Mouse (Mus musculus) bone marrow macrophage, adult 2 months (primary cell): ENCODE data around the gene 4930516K23Rik. TPM values are rescaled to one million over a fixed set of nuclear protein-coding genes. Genes with fewer than 3 reads are reported as not detected.

Source experiments
- H3K27ac ChIP-seq: 2 replicates; pipeline ENCODE4 v1.5.1; 2012; ENCODE audit warnings: low read depth, low read length; ENCODE audit not compliant: insufficient read depth
- H3K4me1 ChIP-seq: 2 replicates; pipeline ENCODE4 v1.6.1; 2012; ENCODE audit warnings: low read length; ENCODE audit not compliant: control insufficient read depth, insufficient read depth
- H3K4me3 ChIP-seq: 2 replicates; pipeline ENCODE4 v1.5.1; 2012; ENCODE audit warnings: mild to moderate bottlenecking, low read length, moderate library complexity; ENCODE audit not compliant: insufficient read depth
- CTCF ChIP-seq: IDR thresholded peaks from 2 replicates; pipeline ENCODE4 v1.5.1; 2012; ENCODE audit warnings: low read depth, mild to moderate bottlenecking, low read length, moderate library complexity
- POLR2A ChIP-seq: IDR thresholded peaks from 2 replicates; pipeline ENCODE4 v1.6.1; 2012; ENCODE audit warnings: mild to moderate bottlenecking, low read depth, low read length, borderline replicate concordance
- polyA plus RNA-seq: library from polyadenylated mRNA; stranded (reverse); fragments of >200 nt; gene quantifications from 2 replicates; pipeline ENCODE4 v1.2.4, GENCODE M21; 2012; ENCODE audit not compliant: missing spikeins, insufficient read depth, insufficient read length

4930516K23Rik gene
- not detected in 2 replicates for polyA plus RNA-seq

DNA sequence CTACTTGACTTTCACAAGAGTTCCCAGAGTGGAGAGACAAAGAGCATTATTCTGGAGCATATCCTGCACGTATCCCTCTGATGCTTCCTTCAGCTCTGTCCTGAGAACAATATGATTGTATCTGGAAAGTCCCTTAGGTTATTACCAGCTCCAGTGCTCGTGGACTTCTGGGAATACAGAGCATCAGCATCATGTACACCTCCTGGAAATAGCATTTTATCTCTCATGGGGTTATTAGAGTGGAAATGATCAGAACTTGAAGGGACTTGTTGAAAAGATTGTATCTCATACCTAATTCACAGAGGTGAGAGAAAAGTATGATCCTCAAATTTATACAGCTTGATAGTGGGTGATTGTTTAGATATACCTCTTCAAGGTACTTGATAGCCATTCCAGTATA, at the start of gene 4930516K23Rik:
TSS of gene 4930516K23Rik (minus strand) at position 101 of the 400 bp plus-strand sequence.
- no peak within 1 kb of the TSS for H3K27ac ChIP-seq
- TF ChIP-seq POLR2A, result no peak
- TF ChIP-seq CTCF, result no peak

DNA sequence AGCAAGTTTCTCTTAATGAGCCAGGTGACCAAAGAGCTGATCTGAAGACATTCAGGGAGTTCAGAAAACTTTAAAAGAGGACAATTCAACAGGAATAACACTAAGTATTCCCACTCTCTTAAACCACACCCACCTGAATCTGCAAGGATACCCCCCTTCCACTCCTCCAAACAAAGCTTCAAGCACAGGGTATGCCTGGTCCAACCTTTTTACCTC, 43.4 kb upstream of the 4930516K23Rik start, which contains the start of gene Olfr646:
TSS of gene Olfr646 (plus strand) at position 117 of the 216 bp plus-strand sequence.
- Histone ChIP-seq H3K4me3 (no peak within 1 kb of the TSS), H3K4me1 (no peaks in the 10 kb centered on the region), H3K27ac (no peak within 1 kb of the TSS)
- TF ChIP-seq POLR2A (no peak), CTCF (no peak)

More for the DNA sequence above, at the start of gene 4930516K23Rik:
- Histone ChIP-seq H3K4me1 (no peaks in the 10 kb centered on the region), H3K4me3 (no peak within 1 kb of the TSS)

DNA sequence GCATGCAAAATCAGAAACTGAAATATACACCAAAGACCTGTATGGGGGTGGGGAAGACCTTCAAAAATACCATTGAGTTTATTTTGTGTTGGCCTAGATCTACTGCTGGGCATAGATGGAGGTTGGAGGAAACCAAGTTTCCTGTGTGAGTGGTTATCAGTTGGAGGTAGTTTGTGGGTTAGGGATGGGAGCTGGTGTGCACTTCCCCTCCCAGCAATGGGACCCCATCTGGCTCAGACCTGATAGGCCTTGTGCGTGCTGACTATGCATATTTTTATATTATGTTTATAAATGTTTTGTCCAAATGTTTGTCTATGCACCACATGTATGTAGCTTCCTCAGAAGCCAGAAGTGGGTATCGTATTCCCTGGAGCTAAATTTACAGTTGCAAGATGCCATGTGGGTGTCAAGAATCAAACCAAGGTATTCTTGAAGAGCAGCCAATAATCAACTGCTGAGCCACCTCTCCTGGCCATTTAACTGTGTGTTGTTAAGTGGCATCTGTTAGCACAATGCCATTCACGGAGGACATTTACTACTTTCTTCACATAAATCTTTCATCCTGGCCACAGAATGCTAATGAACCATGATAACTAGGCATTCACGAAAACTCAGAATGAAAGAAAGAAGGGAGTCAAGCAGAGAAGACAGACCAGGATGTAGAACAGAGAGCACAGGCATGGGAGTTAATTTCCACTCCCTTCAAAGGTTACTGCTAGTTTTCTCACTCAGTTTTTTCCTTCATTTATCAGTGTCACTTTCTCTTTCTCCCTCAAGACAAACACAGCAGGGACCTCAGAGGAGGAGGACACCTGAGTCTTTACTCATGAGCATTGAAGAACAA, 42.9 kb upstream of the 4930516K23Rik start:
- H3K4me1 ChIP-seq, result no peaks in the 10 kb centered on the region
- no peak overlapping the region for H3K27ac ChIP-seq
- no peak for TF ChIP-seq CTCF
- no peak for TF ChIP-seq POLR2A
- no peak overlapping the region for H3K4me3 ChIP-seq

DNA sequence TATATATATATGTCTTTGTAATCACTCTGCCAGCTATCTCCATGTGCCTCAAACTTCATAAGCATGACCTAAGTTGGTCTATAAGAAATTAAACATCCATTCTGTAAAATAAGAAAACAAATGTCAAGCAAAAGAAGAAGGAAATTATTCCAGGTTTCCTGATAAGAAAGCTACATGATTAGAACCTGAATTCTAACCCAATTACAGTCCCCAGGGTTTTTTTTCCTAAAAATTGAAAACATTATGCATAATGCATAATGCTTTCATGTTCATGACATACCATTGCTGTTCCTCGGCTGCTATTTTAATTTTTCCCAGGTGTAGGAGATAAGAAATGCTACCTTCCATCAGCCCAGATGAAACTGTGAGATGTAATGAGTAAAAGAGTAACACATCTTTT, 24.1 kb upstream of the 4930516K23Rik start, which contains the start of gene Olfr645:
TSS of gene Olfr645 (minus strand) at position 101 of the 400 bp plus-strand sequence.
- TF ChIP-seq CTCF, result no peak
- no peak for TF ChIP-seq POLR2A
- Histone ChIP-seq H3K4me1 (no peaks in the 10 kb centered on the region), H3K4me3 (no peak within 1 kb of the TSS), H3K27ac (no peak within 1 kb of the TSS)

DNA sequence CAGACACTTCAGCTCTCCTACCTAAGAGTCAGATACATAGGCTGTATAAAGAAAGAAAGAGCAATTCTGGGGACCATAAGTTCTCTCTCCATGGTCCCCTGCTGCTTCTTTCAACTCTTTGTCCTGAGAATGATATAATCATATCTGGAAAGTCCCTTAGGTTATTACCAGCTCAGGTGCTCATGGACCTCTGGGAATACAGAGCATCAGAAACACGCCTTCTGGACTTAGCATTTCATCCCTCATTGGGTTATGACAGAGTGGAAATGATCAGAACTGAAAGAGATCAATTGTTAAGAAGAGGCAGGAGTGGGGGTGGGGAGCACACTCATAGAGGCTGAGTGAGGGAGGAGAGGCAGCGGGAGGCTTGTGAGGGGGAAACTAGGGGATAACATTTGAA, 10.5 kb upstream of the 4930516K23Rik start, which contains the start of gene Olfr644:
TSS of gene Olfr644 (minus strand) at position 101 of the 400 bp plus-strand sequence.
- no peak within 1 kb of the TSS for H3K27ac ChIP-seq
- TF ChIP-seq CTCF (no peak), POLR2A (no peak)
- H3K4me1 ChIP-seq, result no peaks in the 10 kb centered on the region
- H3K4me3 ChIP-seq, result no peak within 1 kb of the TSS

DNA sequence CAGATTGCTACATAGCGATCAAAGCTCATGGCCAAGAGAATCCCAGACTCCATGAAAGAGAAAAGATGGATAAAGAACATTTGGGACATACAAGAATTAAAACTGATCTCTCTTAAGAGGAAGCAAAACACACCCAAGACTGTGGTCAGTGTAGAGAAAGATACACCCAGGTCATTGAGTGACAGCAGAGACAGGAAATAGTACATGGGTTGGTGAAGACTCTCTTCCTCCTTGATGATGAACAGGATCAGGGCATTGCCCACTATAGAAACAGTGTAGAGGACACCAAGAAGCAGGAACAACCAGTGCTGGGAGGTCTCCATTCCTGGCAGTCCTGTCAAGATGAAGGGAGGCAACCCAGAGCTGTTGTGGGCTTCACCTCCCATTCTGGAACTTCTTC, 2.0 kb downstream of the 4930516K23Rik start:
- no peaks in the 10 kb centered on the region for H3K4me1 ChIP-seq
- H3K4me3 ChIP-seq, result no peak overlapping the region
- TF ChIP-seq CTCF (no peak), POLR2A (no peak)
- H3K27ac ChIP-seq, result no peak overlapping the region

DNA sequence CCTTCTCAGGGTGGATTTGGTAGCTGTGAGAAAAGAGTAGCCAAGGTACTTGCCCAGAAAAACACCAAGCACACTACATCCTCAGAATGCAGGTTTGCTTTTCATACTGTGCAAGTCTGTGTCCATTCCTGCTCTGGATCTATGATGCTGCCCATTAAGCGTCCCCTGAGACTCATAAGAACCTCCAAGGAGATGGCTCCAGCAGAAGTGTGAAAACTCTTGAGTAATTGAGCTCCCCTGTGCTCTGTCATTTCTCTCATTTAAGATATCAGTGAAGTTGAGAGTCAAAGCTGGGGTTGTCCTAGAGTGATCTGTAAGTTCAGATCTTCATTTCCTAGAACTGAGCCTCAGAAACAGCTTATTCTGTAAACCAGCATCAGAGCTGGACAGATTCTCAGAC, 8.7 kb downstream of the 4930516K23Rik start, which contains the start of gene Olfr642:
TSS of gene Olfr642 (minus strand) at position 101 of the 400 bp plus-strand sequence.
- no peak for TF ChIP-seq CTCF
- no peak for TF ChIP-seq POLR2A
- H3K4me1 ChIP-seq, result no peaks in the 10 kb centered on the region
- H3K27ac ChIP-seq, result no peak within 1 kb of the TSS
- no peak within 1 kb of the TSS for H3K4me3 ChIP-seq

DNA sequence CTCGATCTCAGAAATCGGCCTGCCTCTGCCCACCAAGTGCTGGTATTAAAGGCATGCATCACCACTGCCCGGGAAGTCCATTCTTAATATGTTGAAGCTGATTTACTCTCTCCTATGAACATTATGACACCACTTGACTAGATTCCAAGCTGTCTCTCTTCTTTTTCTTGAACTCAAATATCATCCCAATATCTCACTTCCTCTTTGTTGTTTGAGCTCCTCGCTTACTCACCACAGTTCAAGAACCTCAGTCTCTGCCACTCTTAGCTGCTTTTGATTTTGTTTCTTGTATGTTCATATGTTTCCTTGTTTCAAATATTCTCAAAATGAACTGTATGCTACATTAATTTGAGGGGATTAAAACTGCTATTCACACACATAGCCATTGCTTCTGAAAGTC, 10.5 kb downstream of the 4930516K23Rik start:
- H3K4me1 ChIP-seq, result no peaks in the 10 kb centered on the region
- H3K27ac ChIP-seq, result no peak overlapping the region
- TF ChIP-seq POLR2A (no peak), CTCF (no peak)
- H3K4me3 ChIP-seq, result no peak overlapping the region

DNA sequence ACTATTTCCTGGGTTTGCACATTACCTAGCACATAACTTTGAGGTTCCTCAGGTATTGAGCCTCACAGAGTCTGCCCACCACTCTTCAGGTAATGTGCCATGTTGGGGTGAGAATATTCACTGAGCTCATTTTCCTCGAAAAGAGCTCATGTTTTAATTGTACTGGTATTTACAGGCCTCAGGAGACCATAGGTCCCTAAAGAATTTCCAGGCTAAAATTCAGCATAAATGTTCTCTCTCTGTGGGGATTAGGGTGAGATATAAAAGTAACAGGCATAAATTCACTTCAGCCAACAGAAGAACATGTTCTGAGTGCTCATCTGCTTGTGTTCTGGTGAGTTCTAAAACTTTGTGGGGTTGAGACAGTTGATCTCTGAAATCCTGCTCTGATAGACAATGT, 26.1 kb downstream of the 4930516K23Rik start, which contains the start of gene Olfr641:
TSS of gene Olfr641 (plus strand) at position 301 of the 400 bp plus-strand sequence.
- H3K27ac ChIP-seq, result no peak within 1 kb of the TSS
- no peaks in the 10 kb centered on the region for H3K4me1 ChIP-seq
- H3K4me3 ChIP-seq, result no peak within 1 kb of the TSS
- TF ChIP-seq POLR2A (no peak), CTCF (no peak)

DNA sequence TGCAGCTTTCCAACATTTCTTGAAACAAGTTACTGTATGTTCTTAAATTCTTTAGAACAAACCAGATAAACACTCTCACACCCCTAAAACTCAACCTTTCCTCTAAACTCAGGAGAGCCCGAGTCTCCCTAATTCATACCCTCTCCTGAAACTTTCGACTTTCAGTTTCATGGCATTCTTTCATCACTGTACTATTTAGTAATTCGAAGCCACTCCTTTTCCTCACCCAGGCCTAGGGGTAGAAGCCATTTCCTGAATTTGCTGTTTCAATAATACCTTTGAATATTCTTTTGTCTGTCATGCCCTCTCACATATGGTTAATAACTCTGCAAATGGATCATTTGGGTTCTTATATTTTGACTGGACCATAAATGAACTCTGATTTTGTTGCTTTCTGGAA, 34.3 kb downstream of the 4930516K23Rik start:
- H3K4me1 ChIP-seq, result no peaks in the 10 kb centered on the region
- TF ChIP-seq CTCF (no peak), POLR2A (no peak)
- no peak overlapping the region for H3K4me3 ChIP-seq
- H3K27ac ChIP-seq, result no peak overlapping the region
